Mouse (Mus musculus) B cell, adult 2 months (primary cell): ENCODE data around the gene Nkx6-2.

Experiments
- DNase-seq, 2 experiments: peaks; one replicate each; pipeline ENCODE4 v3.0.0; 2022

Nkx6-2 gene

GRCm38 (mm10) chr7:139566533-139566932 is 16.1 kb downstream of the Nkx6-2 start:
- no peak for DNase-seq

DNA sequence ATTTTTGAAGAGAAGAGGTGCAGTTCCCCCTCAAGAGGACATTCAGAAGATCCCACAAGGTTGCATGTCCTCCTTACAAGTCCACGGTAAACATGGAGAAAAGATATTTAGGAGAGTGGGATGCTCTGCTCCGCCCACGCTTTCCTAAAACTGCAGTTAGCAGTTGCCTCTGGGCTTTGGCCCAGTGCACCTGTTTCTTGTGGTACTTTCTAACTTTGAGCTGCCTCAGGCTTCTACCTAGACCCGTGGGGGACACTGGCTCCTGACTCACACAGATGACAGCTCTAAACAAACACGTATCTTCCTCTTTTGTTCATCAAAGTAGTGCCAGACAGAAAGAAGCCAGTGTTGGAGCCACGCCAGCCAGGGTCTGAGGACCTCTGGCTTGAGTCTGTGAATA is 16.6 kb downstream of the Nkx6-2 start:
- DNase-seq, result no peak

- no peak for DNase-seq
Observed at GRCm38 (mm10) chr7:139564161-139564560, 18.4 kb downstream of the Nkx6-2 start.

- DNase-seq, result no peak
Observed at GRCm38 (mm10) chr7:139563425-139563824, 19.2 kb downstream of the Nkx6-2 start.

DNA sequence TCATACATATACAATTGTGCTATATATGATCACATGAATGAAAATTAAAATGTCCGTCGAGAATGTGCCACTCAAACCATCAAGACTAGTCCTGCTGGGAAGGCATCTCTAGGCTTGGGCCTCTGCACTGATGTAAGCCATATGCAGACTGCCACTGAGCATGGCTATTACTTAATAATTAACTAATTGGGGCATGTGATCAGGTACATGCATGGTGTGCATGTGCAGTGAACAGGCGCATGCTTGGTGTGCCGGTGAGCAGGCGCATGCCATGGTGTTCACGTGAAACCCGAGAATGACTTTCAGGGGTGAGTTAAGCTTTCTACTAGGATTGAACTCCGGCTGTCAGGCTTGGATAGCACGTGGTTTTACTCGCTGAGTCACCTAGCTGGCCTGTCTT is 22.9 kb downstream of the Nkx6-2 start:
- no peak for DNase-seq

DNA sequence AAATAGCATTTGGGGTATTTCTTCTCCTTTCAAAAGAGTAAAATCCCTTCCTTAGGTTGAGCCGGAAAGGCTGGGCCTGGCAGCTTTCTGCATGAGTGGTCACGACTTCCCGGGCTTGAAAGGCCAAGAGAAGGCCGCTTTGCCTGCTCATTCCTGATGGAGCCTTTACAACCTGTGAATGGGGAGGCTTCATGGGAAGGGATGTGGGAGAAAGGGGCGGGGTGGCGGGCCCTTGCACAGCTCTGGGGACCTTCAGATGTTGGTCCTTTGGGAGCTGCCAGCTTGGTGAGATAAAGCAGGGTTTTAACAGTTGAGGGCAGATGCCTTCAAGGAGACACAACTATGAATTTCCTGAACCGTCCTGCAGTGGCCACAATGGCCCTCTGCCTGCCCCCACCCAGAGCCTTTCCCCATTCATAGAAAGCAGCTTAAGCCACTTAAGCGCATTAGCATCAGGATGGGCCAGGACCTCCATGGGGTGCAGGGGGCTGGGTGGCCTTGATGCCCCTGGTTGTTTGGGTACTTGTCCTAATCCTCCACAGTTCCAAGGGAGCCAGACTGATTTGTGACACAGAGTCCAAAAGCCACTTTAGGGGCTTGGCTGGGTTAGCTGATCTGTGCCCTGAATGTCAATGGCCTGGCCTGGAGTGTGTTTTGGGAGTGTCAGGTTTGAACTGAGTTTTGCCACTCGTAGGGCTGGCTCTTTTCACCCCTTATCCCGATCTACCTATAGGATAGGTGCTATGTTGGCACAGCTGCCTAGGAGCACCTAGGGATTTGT is 25.7 kb downstream of the Nkx6-2 start:
- DNase-seq, result no peak

- no peak for DNase-seq
Observed at GRCm38 (mm10) chr7:139556331-139556730, 26.3 kb downstream of the Nkx6-2 start.

- no peak for DNase-seq
Observed at GRCm38 (mm10) chr7:139551519-139551918, 31.1 kb downstream of the Nkx6-2 start.

GRCm38 (mm10) chr7:139550086-139550783 is 32.4 kb downstream of the Nkx6-2 start:
- DNase-seq, result no peak

DNA sequence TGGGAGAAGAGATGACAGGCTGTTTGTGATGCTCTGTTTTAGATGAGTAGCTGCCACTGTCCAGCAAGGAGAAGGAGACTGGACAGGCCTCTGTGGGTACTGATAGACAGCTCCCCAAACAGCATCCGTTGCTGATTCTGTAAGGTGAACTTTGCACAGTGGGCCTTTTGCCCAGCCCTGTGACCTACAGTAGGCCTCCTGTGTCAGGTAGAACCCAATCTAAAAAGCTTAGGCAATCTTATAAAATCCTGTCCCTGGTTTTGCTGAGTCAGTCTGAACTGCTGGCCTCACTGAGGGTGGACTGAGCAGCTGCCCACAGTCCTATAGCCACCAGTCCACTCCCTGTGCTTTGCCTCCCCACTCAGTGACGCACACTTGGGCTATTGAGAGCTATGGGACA is 35.3 kb downstream of the Nkx6-2 start:
- no peak for DNase-seq

DNA sequence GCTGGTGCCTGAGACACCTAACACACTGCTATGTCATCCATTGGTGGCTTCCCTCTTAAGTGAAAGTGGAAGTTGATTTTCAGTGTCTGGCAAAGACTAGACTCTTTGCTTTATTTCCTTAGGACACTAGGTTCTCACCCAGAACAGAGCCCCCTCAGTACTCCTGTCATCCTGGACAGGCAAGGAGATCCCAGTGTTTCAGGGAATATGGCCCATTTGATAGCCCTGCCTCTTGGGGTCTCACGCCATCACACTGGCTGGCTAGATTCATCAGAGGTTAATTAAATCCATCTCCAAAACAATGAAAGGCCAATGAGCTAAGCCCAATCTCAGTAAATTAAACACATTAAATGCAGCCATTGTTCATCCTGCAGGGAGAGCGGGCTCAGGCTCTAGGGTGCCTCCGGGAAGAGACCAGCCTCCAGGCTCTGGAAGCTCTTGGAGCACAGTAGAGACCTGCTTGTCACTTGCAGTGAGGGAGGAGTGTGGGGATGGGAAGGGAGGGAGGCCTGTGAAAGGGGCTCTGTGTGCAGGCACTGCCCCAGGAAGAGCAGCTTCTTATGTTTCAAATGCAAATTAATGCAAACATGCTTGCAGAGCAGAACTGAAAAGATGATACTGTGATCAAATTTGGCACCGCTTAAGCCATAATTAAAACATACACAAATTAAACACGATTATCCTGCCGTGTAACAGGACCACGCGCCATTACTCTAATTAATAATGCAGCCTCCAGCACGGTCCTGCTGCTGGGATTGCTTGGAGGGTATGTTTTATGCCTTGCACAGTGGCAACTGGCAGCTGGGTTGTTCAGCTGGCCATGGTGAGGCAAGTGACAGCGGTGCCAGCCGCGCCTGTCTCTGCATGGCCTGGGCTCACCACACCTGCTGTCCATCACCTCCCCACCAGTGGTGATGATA is 37.6 kb downstream of the Nkx6-2 start:
- no peak for DNase-seq

DNA sequence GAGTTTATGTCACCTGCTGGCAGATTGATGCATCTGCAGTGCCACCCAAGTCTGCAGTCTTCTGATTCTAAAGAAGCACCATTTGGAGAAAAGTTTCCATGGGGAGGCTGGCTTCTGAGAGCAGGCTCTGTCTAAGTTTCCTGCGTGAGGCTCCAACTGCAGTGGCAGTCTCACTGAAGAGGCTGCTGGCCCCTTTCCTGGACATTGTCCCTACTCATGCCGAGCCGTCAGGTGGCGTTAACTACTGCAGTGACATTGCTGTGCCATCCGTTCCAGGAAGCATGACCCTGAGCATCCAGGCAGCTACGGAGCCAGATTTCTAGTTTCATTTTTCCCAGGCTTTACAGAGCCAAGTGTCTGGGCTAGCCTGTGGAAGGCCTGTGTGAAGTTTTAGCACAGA is 41.2 kb downstream of the Nkx6-2 start:
- no peak for DNase-seq

DNA sequence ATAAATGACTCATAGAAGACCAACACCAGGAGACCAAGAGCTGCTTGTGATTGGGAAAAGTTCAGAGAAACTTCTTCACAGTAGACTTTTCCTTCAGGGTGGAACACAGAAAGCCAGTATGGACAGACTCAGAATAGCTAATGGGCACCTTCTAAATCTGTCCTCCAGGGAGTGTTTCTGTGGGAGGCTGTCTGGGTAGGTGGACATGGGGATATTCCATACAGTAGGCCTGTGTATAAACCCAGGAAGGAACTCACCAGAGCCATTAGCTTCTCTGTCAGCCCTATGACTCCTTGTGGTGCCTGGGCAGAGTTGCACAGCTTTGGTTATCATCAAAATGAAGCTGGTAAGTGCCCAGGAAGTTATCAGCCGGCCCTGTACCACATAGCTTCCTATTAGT is 42.0 kb downstream of the Nkx6-2 start:
- no peak for DNase-seq

- no peak for DNase-seq
Observed at GRCm38 (mm10) chr7:139538541-139538940, 44.1 kb downstream of the Nkx6-2 start.

- no peak for DNase-seq
Observed at GRCm38 (mm10) chr7:139537831-139538230, 44.8 kb downstream of the Nkx6-2 start.

GRCm38 (mm10) chr7:139536831-139537230 is 45.8 kb downstream of the Nkx6-2 start:
- DNase-seq, result no peak

GRCm38 (mm10) chr7:139536331-139536730 is 46.3 kb downstream of the Nkx6-2 start:
- DNase-seq, result no peak

DNA sequence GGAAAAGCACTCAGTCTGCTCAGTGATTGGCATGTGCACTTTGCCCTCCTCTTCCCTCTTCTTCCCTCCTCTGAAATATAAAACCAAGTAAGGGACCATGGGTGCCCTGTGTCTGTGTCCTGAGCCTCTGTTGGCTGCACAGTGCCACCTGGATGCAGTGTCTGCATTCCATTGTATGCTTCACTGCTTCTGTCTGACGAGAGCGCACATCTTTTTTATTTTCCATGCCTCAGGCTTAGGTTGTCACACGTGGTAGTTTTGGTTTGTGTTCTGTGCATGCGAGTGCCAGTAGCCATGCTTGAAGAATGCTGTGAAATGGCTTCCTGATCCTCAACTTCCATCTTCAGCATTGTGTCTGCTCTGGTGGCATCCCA is 51.2 kb downstream of the Nkx6-2 start:
- DNase-seq, result no peak

- no peak for DNase-seq
Observed at GRCm38 (mm10) chr7:139530591-139531427, 51.8 kb downstream of the Nkx6-2 start.
